Mouse (Mus musculus) liver, embryonic 14.5 days (tissue): ENCODE results near the gene Slc9a5. TPM values are rescaled to one million over a fixed set of nuclear protein-coding genes. Genes with fewer than 3 reads are reported as not detected.

Experiments
- ATAC-seq: fragments of 200-750 bp; cut with Nextera tagmentation; 2 replicates; pipeline ENCODE4 v1.8.0; 2017; ENCODE audit warnings: moderate number of reproducible peaks, mild to moderate bottlenecking, moderate library complexity; ENCODE audit not compliant: insufficient read depth
- DNase-seq, 3 experiments: peaks; one replicate each; pipeline ENCODE4 v3.0.0-alpha.2; 2012 to 2013; ENCODE audit warnings: low read depth in 3 of 3, low spot score in 3 of 3
- H3K27ac ChIP-seq: fragments of 300-500 bp; sonication (generic); 2 replicates; pipeline ENCODE4 v1.5.1; 2014; ENCODE audit warnings: moderate library complexity, mild to moderate bottlenecking, control low read depth, inconsistent platforms
- H3K27me3 ChIP-seq: fragments of 300-500 bp; sonication (generic); 2 replicates; pipeline ENCODE4 v1.6.1; 2014; ENCODE audit warnings: mild to moderate bottlenecking, low read length, moderate library complexity; ENCODE audit not compliant: control insufficient read depth, insufficient read depth
- H3K36me3 ChIP-seq: fragments of 300-500 bp; sonication (generic); replicated peaks from 2 replicates; pipeline ENCODE4 v1.6.1; 2014; ENCODE audit warnings: low read depth; ENCODE audit not compliant: control insufficient read depth, insufficient read depth
- H3K4me1 ChIP-seq, 2 experiments: fragments of 200-500 bp in 1 of 2; fragments of 300-500 bp in 1 of 2; sonication (generic) in 1 of 2; replicated peaks; 2 replicates each; pipeline ENCODE4 v1.6.1; 2012 to 2014; ENCODE audit warnings: antibody characterized with exemption in 1 of 2, inconsistent platforms in 1 of 2, low read length in 1 of 2; ENCODE audit not compliant: control insufficient read depth in 2 of 2, insufficient read depth in 2 of 2
- H3K4me2 ChIP-seq: fragments of 300-500 bp; sonication (generic); 2 replicates; pipeline ENCODE4 v1.6.1; 2014; ENCODE audit warnings: low read depth, mild to moderate bottlenecking, control low read depth, moderate library complexity
- H3K4me3 ChIP-seq, 2 experiments: fragments of 200-500 bp in 1 of 2; fragments of 300-500 bp in 1 of 2; sonication (generic) in 1 of 2; 2 replicates each; pipeline ENCODE4 v1.5.1; 2012 to 2014; ENCODE audit warnings: low read depth in 2 of 2, low read length in 2 of 2, mild to moderate bottlenecking in 2 of 2, control low read depth in 1 of 2, inconsistent platforms in 1 of 2, moderate library complexity in 1 of 2; ENCODE audit not compliant: insufficient read depth in 1 of 2
- H3K9ac ChIP-seq: fragments of 300-500 bp; sonication (generic); replicated peaks from 2 replicates; pipeline ENCODE4 v1.6.1; 2014; ENCODE audit warnings: mild to moderate bottlenecking, control low read depth, moderate library complexity
- H3K9me3 ChIP-seq: fragments of 300-500 bp; sonication (generic); 2 replicates; pipeline ENCODE4 v1.6.1; 2016; ENCODE audit warnings: low read length, mixed read lengths; ENCODE audit not compliant: control insufficient read depth
- CTCF ChIP-seq: IDR thresholded peaks from 2 replicates; pipeline ENCODE4 v1.5.1; 2016; ENCODE audit warnings: antibody characterized with exemption, low read depth, control low read depth
- EP300 ChIP-seq: IDR thresholded peaks from 2 replicates; pipeline ENCODE4 v1.6.1; 2016; ENCODE audit warnings: antibody characterized with exemption, low read depth
- WGBS: fragments of 180-500 bp; shearing (Covaris S2); extraction: QIAGEN DNeasy Blood & Tissue Kit; methylation state at CpG from one replicate; pipeline ENCODE4 v1.1.7; 2014; ENCODE audit not compliant: insufficient replicate concordance; 5-methylcytosine and 5-hydroxymethylcytosine counted together
- polyA plus RNA-seq, 2 experiments: library from polyadenylated mRNA; depleted of rRNA in 1 of 2; stranded (reverse) in 1 of 2; unstranded in 1 of 2; fragments of >200 nt; fragmentation: Nextera tagmentation in 1 of 2; extraction: Ambion mirVana in 1 of 2; gene quantifications; 2 replicates each; pipeline versions ENCODE4 v1.2.1 to v1.2.3; 2012 to 2014

Gene Slc9a5
- polyA plus RNA-seq, 2 experiments: 0.08 to 0.87 TPM

- WGBS: under 1% methylated on average over 36 of the region's 36 CpGs
- peak within 1 kb of the TSS; percentile 93 for H3K4me2 ChIP-seq
- no peaks in the 10 kb centered on the region for H3K27me3 ChIP-seq
- peaks cover 30% of the 10 kb centered on the region for H3K36me3 ChIP-seq
- ATAC-seq: peak; percentile 77
- peak within 1 kb of the TSS; percentile 83 for H3K9ac ChIP-seq
- H3K27ac ChIP-seq: peak within 1 kb of the TSS; percentile 98
- peaks cover 34 to 38% of the 10 kb centered on the region in 2 experiments for H3K4me1 ChIP-seq
- no peaks in the 10 kb centered on the region for H3K9me3 ChIP-seq
- TF ChIP-seq EP300 (no peak), CTCF (peak; percentile 81)
- peak within 1 kb of the TSS; percentile 75 to 94 for H3K4me3 ChIP-seq
- DNase-seq: peak; percentile 96
These were observed 22.4 kb upstream of the Slc9a5 start, which contains the start of the genes Lrrc29 and Tmem208 for GRCm38 (mm10) chr8:105326141-105326672. TSS of gene Lrrc29 (minus strand) at chr8:105326278. TSS of gene Tmem208 (plus strand) at chr8:105326354.

- Histone ChIP-seq H3K4me3 (peak overlapping the region; percentile 75 to 94), H3K27ac (peak overlapping the region; percentile 79), H3K4me2 (peak overlapping the region; percentile 93), H3K36me3 (peaks cover 29% of the 10 kb centered on the region), H3K9me3 (no peaks in the 10 kb centered on the region), H3K27me3 (no peaks in the 10 kb centered on the region), H3K9ac (peak overlapping the region; percentile 83), H3K4me1 (peaks cover 31 to 32% of the 10 kb centered on the region in 2 experiments)
- ATAC-seq: no peak
- WGBS: 18% methylated on average over 6 of the region's 6 CpGs
- TF ChIP-seq EP300 (no peak), CTCF (no peak)
- DNase-seq: no peak
These were observed 21.7 kb upstream of the Slc9a5 start for GRCm38 (mm10) chr8:105326968-105327367.

- WGBS: 89% methylated on average over 12 of the region's 12 CpGs
- Histone ChIP-seq H3K9ac (no peak overlapping the region), H3K4me2 (no peak overlapping the region), H3K4me1 (peaks cover under 1 to 6% of the 10 kb centered on the region in 2 experiments), H3K36me3 (peaks cover 28% of the 10 kb centered on the region), H3K4me3 (no peak overlapping the region), H3K27me3 (no peaks in the 10 kb centered on the region), H3K9me3 (no peaks in the 10 kb centered on the region), H3K27ac (no peak overlapping the region)
- ATAC-seq: no peak
- DNase-seq: no peak
- TF ChIP-seq CTCF: no peak
- TF ChIP-seq EP300: no peak
These were observed 18.3 kb upstream of the Slc9a5 start for GRCm38 (mm10) chr8:105330325-105330724.

GRCm38 (mm10) chr8:105331469-105331868 is 17.2 kb upstream of the Slc9a5 start:
- Histone ChIP-seq H3K27me3 (no peaks in the 10 kb centered on the region), H3K9me3 (no peaks in the 10 kb centered on the region), H3K4me3 (no peak overlapping the region), H3K9ac (no peak overlapping the region), H3K36me3 (peaks cover 28% of the 10 kb centered on the region), H3K4me1 (peaks cover 0 to 3% of the 10 kb centered on the region in 2 experiments; a peak in 2 of 4 replicates), H3K4me2 (no peak overlapping the region), H3K27ac (no peak overlapping the region)
- DNase-seq (no peak), ATAC-seq (no peak)
- WGBS: 93% methylated on average over 22 of the region's 22 CpGs
- no peak for TF ChIP-seq CTCF
- no peak for TF ChIP-seq EP300

GRCm38 (mm10) chr8:105331931-105332330 is 16.7 kb upstream of the Slc9a5 start:
- no peak overlapping the region for H3K4me2 ChIP-seq
- H3K9ac ChIP-seq: no peak overlapping the region
- H3K9me3 ChIP-seq: no peaks in the 10 kb centered on the region
- H3K36me3 ChIP-seq: peaks cover 28% of the 10 kb centered on the region
- no peak for ATAC-seq
- H3K4me1 ChIP-seq: peaks cover 0 to 3% of the 10 kb centered on the region in 2 experiments; a peak in 2 of 4 replicates
- H3K4me3 ChIP-seq: no peak overlapping the region
- no peak overlapping the region for H3K27ac ChIP-seq
- H3K27me3 ChIP-seq: no peaks in the 10 kb centered on the region
- no peak for DNase-seq
- 88% methylated on average over 9 of the region's 9 CpGs for WGBS
- TF ChIP-seq CTCF (no peak), EP300 (no peak)
